Mouse (Mus musculus): Measurements from ENCODE around the gene Hist1h3d.
"Not testable (repeated sequence)": the region's sequence is repeated elsewhere in the genome, so short reads cannot be mapped to it uniquely, and the experiment has no call there.

Hist1h3d gene

GRCm38 (mm10) chr13:23575271-23575851 lies at the start of gene Hist1h3d:
Gene Hist1h3d, plus strand, starts transcription at chr13:23575763.
- peak; percentile 80 for DNase-seq (ENCODE audit: low spot score)

- no peak for DNase-seq (ENCODE audit: low spot score)
These were observed 49.7 kb upstream of the Hist1h3d start for GRCm38 (mm10) chr13:23525901-23526300.

- DNase-seq (ENCODE audit: low spot score) = peak; percentile 91
These were observed 49.3 kb upstream of the Hist1h3d start for GRCm38 (mm10) chr13:23526312-23526711.

- DNase-seq (ENCODE audit: low spot score) = no peak
These were observed 46.6 kb upstream of the Hist1h3d start for GRCm38 (mm10) chr13:23529005-23529404.

GRCm38 (mm10) chr13:23529480-23530165 lies 45.9 kb upstream of the Hist1h3d start:
- no peak for DNase-seq (ENCODE audit: low spot score)

GRCm38 (mm10) chr13:23530181-23530900 lies 45.2 kb upstream of the Hist1h3d start:
- peak; percentile 81 for DNase-seq (ENCODE audit: low spot score)

GRCm38 (mm10) chr13:23530901-23531875 lies 44.4 kb upstream of the Hist1h3d start, which contains the start of gene Hist1h4h:
Gene Hist1h4h, plus strand, starts transcription at chr13:23531050.
- DNase-seq (ENCODE audit: low spot score) = peak; percentile 98

GRCm38 (mm10) chr13:23532262-23533075 lies 43.1 kb upstream of the Hist1h3d start:
- no peak for DNase-seq (ENCODE audit: low spot score)

GRCm38 (mm10) chr13:23533560-23534367 lies 41.8 kb upstream of the Hist1h3d start, which contains the start of gene Hist1h2af:
Gene Hist1h2af, plus strand, starts transcription at chr13:23533906.
- DNase-seq (ENCODE audit: low spot score) = peak; percentile 77

GRCm38 (mm10) chr13:23534368-23535131 lies 41.0 kb upstream of the Hist1h3d start:
- DNase-seq (ENCODE audit: low spot score) = no peak

- DNase-seq (ENCODE audit: low spot score) = peak; percentile 91
These were observed 40.2 kb upstream of the Hist1h3d start, which contains the start of gene Hist1h3g for GRCm38 (mm10) chr13:23535137-23536075. Gene Hist1h3g, plus strand, starts transcription at chr13:23535422.

GRCm38 (mm10) chr13:23536076-23536822 lies 39.3 kb upstream of the Hist1h3d start:
- DNase-seq (ENCODE audit: low spot score) = no peak

- DNase-seq (ENCODE audit: low spot score) = no peak
These were observed 38.4 kb upstream of the Hist1h3d start for GRCm38 (mm10) chr13:23537006-23537710.

GRCm38 (mm10) chr13:23538249-23538648 lies 37.3 kb upstream of the Hist1h3d start:
- DNase-seq (ENCODE audit: low spot score) = no peak

GRCm38 (mm10) chr13:23539821-23540220 lies 35.7 kb upstream of the Hist1h3d start:
- DNase-seq (ENCODE audit: low spot score) = not testable (repeated sequence)

- no peak for DNase-seq (ENCODE audit: low spot score)
These were observed 34.1 kb upstream of the Hist1h3d start for GRCm38 (mm10) chr13:23541497-23541896.
